Mouse (Mus musculus) midbrain, postnatal 0 days (tissue): ENCODE measurements at regions not wholly inside any gene's neighbourhood (a gene's known extent, or its start where the extent isn't known, plus 50 kb on each side); places are given as distances from the start of the nearest gene placed in this dataset.

Experiments
- ATAC-seq: fragments of 200-750 bp; cut with Nextera tagmentation; 2 replicates; pipeline ENCODE4 v1.8.0; 2017; ENCODE audit warnings: moderate number of reproducible peaks, mild to moderate bottlenecking, moderate TSS enrichment, moderate library complexity; ENCODE audit not compliant: low FRiP score
- DNase-seq: peaks from one replicate; pipeline ENCODE4 v3.0.0-alpha.2; 2015; ENCODE audit warnings: low spot score
- H3K27ac ChIP-seq: fragments of 300-500 bp; sonication (generic); 2 replicates; pipeline ENCODE4 v1.5.1; 2014; ENCODE audit warnings: low read depth, mild to moderate bottlenecking, low read length, mixed read lengths
- H3K27me3 ChIP-seq: fragments of 300-500 bp; sonication (generic); 2 replicates; pipeline ENCODE4 v1.6.1; 2014; ENCODE audit warnings: low read length, control low read depth, mixed read lengths; ENCODE audit not compliant: insufficient read depth
- H3K36me3 ChIP-seq: fragments of 300-500 bp; sonication (generic); 2 replicates; pipeline ENCODE4 v1.6.1; 2014; ENCODE audit warnings: low read length, control low read depth, mixed read lengths; ENCODE audit not compliant: insufficient read depth
- H3K4me1 ChIP-seq: fragments of 300-500 bp; sonication (generic); 2 replicates; pipeline ENCODE4 v1.6.1; 2014; ENCODE audit warnings: mild to moderate bottlenecking, control low read depth, antibody characterized with exemption, low read length, mixed read lengths; ENCODE audit not compliant: insufficient read depth
- H3K4me2 ChIP-seq: fragments of 300-500 bp; sonication (generic); 2 replicates; pipeline ENCODE4 v1.6.1; 2014; ENCODE audit warnings: low read depth, mild to moderate bottlenecking, low read length, mixed read lengths; ENCODE audit not compliant: poor library complexity, severe bottlenecking
- H3K4me3 ChIP-seq: fragments of 300-500 bp; sonication (generic); 2 replicates; pipeline ENCODE4 v1.5.1; 2014; ENCODE audit warnings: low read depth, mild to moderate bottlenecking, low read length, moderate library complexity
- H3K9ac ChIP-seq: fragments of 300-500 bp; sonication (generic); replicated peaks from 2 replicates; pipeline ENCODE4 v1.6.1; 2014; ENCODE audit warnings: mild to moderate bottlenecking, low read length, moderate library complexity, mixed read lengths; ENCODE audit not compliant: poor library complexity, severe bottlenecking
- H3K9me3 ChIP-seq: fragments of 300-500 bp; sonication (generic); 2 replicates; pipeline ENCODE4 v1.6.1; 2016; ENCODE audit warnings: low read length, control low read depth
- CTCF ChIP-seq: IDR thresholded peaks from 2 replicates; pipeline ENCODE4 v1.5.1; 2016; ENCODE audit warnings: antibody characterized with exemption, mild to moderate bottlenecking
- WGBS: fragments of 180-500 bp; shearing (Covaris S2); extraction: QIAGEN DNeasy Blood & Tissue Kit; methylation state at CpG from one replicate; pipeline ENCODE4 v1.1.7; 2014; 5-methylcytosine and 5-hydroxymethylcytosine counted together

GRCm38 (mm10) chr16:39751748-39752147, 232.4 kb upstream of the Lsamp start:
- no peak for DNase-seq
- WGBS: 82% methylated on average over 2 of the region's 2 CpGs

GRCm38 (mm10) chr16:39801063-39801462, 183.1 kb upstream of the Lsamp start:
- Histone ChIP-seq H3K9ac (no peak overlapping the region), H3K9me3 (no peaks in the 10 kb centered on the region), H3K4me2 (no peak overlapping the region), H3K27me3 (no peaks in the 10 kb centered on the region), H3K27ac (no peak overlapping the region), H3K4me1 (no peaks in the 10 kb centered on the region), H3K36me3 (no peaks in the 10 kb centered on the region), H3K4me3 (no peak overlapping the region)
- DNase-seq (peak; percentile 30), ATAC-seq (0 out of 2 replicates have a peak, but pooled peaks have one; percentile 16)
- WGBS: 16% methylated on average over 3 of the region's 3 CpGs
- TF ChIP-seq CTCF: no peak

More at GRCm38 (mm10) chr16:39751748-39752147, 232.4 kb upstream of the Lsamp start:
- ATAC-seq: no peak
- no peak overlapping the region for H3K4me2 ChIP-seq
- H3K9ac ChIP-seq: no peak overlapping the region
- H3K27ac ChIP-seq: no peak overlapping the region
- no peak for TF ChIP-seq CTCF
- no peak overlapping the region for H3K4me3 ChIP-seq
- no peaks in the 10 kb centered on the region for H3K36me3 ChIP-seq
- H3K9me3 ChIP-seq: no peaks in the 10 kb centered on the region
- no peaks in the 10 kb centered on the region for H3K4me1 ChIP-seq
- no peaks in the 10 kb centered on the region for H3K27me3 ChIP-seq

GRCm38 (mm10) chr16:39820131-39820530, 164.0 kb upstream of the Lsamp start:
- DNase-seq (no peak), ATAC-seq (no peak)
- Histone ChIP-seq H3K36me3 (no peaks in the 10 kb centered on the region), H3K4me2 (no peak overlapping the region), H3K27me3 (no peaks in the 10 kb centered on the region), H3K4me3 (no peak overlapping the region), H3K4me1 (no peaks in the 10 kb centered on the region), H3K27ac (no peak overlapping the region), H3K9me3 (no peaks in the 10 kb centered on the region), H3K9ac (no peak overlapping the region)
- TF ChIP-seq CTCF: no peak

- Histone ChIP-seq H3K36me3 (no peaks in the 10 kb centered on the region), H3K4me3 (no peak overlapping the region), H3K9ac (no peak overlapping the region), H3K27me3 (no peaks in the 10 kb centered on the region), H3K4me1 (no peaks in the 10 kb centered on the region), H3K9me3 (no peaks in the 10 kb centered on the region), H3K4me2 (no peak overlapping the region), H3K27ac (no peak overlapping the region)
- TF ChIP-seq CTCF: no peak
- 12% methylated on average over 3 of the region's 3 CpGs for WGBS
- ATAC-seq (no peak), DNase-seq (no peak)
Measured at GRCm38 (mm10) chr16:39834241-39834640, 149.9 kb upstream of the Lsamp start.

GRCm38 (mm10) chr16:39881525-39881924, 102.6 kb upstream of the Lsamp start:
- Histone ChIP-seq H3K4me1 (no peaks in the 10 kb centered on the region), H3K9ac (no peak overlapping the region), H3K36me3 (no peaks in the 10 kb centered on the region), H3K27me3 (no peaks in the 10 kb centered on the region), H3K4me3 (no peak overlapping the region), H3K9me3 (no peaks in the 10 kb centered on the region), H3K4me2 (no peak overlapping the region), H3K27ac (no peak overlapping the region)
- ATAC-seq (no peak), DNase-seq (no peak)
- 73% methylated on average over 5 of the region's 5 CpGs for WGBS
- TF ChIP-seq CTCF: no peak

GRCm38 (mm10) chr16:39887944-39888343, 96.2 kb upstream of the Lsamp start:
- DNase-seq: no peak
- 90% methylated on average over 1 of the region's 1 CpGs for WGBS
- no peak for TF ChIP-seq CTCF

More at GRCm38 (mm10) chr16:39887944-39888343, 96.2 kb upstream of the Lsamp start:
- Histone ChIP-seq H3K4me1 (no peaks in the 10 kb centered on the region), H3K9me3 (no peaks in the 10 kb centered on the region), H3K9ac (no peak overlapping the region), H3K27me3 (no peaks in the 10 kb centered on the region), H3K27ac (no peak overlapping the region), H3K4me3 (no peak overlapping the region), H3K36me3 (no peaks in the 10 kb centered on the region), H3K4me2 (no peak overlapping the region)
- ATAC-seq: no peak
